Mouse (Mus musculus) adrenal gland, adult 18-20 months (tissue): Measurements from ENCODE around the gene Zdhhc19. TPM values are rescaled to one million over a fixed set of nuclear protein-coding genes. Genes with fewer than 3 reads are reported as not detected.
"Not testable (repeated sequence)": the region's sequence is repeated elsewhere in the genome, so short reads cannot be mapped to it uniquely, and the experiment has no call there.

Experiments
- DNase-seq, 2 experiments: peaks; one replicate each; pipeline ENCODE4 v3.0.0; 2021 to 2022; ENCODE audit warnings: low spot score in 2 of 2
- total RNA-seq, 2 experiments: library from RNA; stranded (reverse); gene quantifications; 1 replicate in 1 of 2; 2 replicates in 1 of 2; pipeline ENCODE4 v1.2.3; 2021

Zdhhc19 gene
- total RNA-seq, 2 experiments from 2014 or later = not detected

- DNase-seq = no peak
Observed at GRCm38 (mm10) chr16:32486046-32486445, 10.0 kb upstream of the Zdhhc19 start.

GRCm38 (mm10) chr16:32487234-32488111 is 8.6 kb upstream of the Zdhhc19 start, which contains the start of gene Slc51a:
TSS of gene Slc51a (minus strand) at chr16:32487879.
- DNase-seq = no peak

GRCm38 (mm10) chr16:32488939-32489338 is 7.1 kb upstream of the Zdhhc19 start:
- DNase-seq = no peak

- not testable (repeated sequence) for DNase-seq
Observed at GRCm38 (mm10) chr16:32494371-32494770, 1.7 kb upstream of the Zdhhc19 start.

- DNase-seq = no peak
Observed at GRCm38 (mm10) chr16:32498996-32499395, 2.9 kb downstream of the Zdhhc19 start.

- peak; percentile 85 to 88 for DNase-seq
Observed at GRCm38 (mm10) chr16:32499430-32500037, 3.5 kb downstream of the Zdhhc19 start.

- no peak for DNase-seq
Observed at GRCm38 (mm10) chr16:32501459-32501858, 5.4 kb downstream of the Zdhhc19 start.

- DNase-seq = no peak
Observed at GRCm38 (mm10) chr16:32502621-32503335, 6.7 kb downstream of the Zdhhc19 start.

- DNase-seq = no peak
Observed at GRCm38 (mm10) chr16:32503633-32504032, 7.6 kb downstream of the Zdhhc19 start.

- DNase-seq = no peak
Observed at GRCm38 (mm10) chr16:32506298-32506697, 10.2 kb downstream of the Zdhhc19 start.

GRCm38 (mm10) chr16:32506868-32507267 is 10.8 kb downstream of the Zdhhc19 start:
- DNase-seq = no peak

GRCm38 (mm10) chr16:32507407-32507806 is 11.3 kb downstream of the Zdhhc19 start:
- DNase-seq = peak; percentile 56 to 64

GRCm38 (mm10) chr16:32508035-32508434 is 12.0 kb downstream of the Zdhhc19 start:
- no peak for DNase-seq

GRCm38 (mm10) chr16:32508506-32509065 is 12.5 kb downstream of the Zdhhc19 start:
- DNase-seq = no peak

GRCm38 (mm10) chr16:32509066-32509942 is 13.2 kb downstream of the Zdhhc19 start:
- no peak for DNase-seq

- no peak for DNase-seq
Observed at GRCm38 (mm10) chr16:32510399-32511337, 14.6 kb downstream of the Zdhhc19 start.

- DNase-seq = no peak
Observed at GRCm38 (mm10) chr16:32511338-32511734, 15.3 kb downstream of the Zdhhc19 start.

- DNase-seq = no peak
Observed at GRCm38 (mm10) chr16:32511827-32512490, 15.9 kb downstream of the Zdhhc19 start.

- no peak for DNase-seq
Observed at GRCm38 (mm10) chr16:32512921-32513320, 16.9 kb downstream of the Zdhhc19 start.
